Mouse (Mus musculus) cerebellum, adult 11 months (tissue): ENCODE data around the gene Hist1h2ak.
"Not testable (repeated sequence)": the region's sequence is repeated elsewhere in the genome, so short reads cannot be mapped to it uniquely, and the experiment has no call there.

Experiments used
- DNase-seq: peaks from one replicate; pipeline ENCODE4 v3.0.0; 2022

The Hist1h2ak gene

DNA sequence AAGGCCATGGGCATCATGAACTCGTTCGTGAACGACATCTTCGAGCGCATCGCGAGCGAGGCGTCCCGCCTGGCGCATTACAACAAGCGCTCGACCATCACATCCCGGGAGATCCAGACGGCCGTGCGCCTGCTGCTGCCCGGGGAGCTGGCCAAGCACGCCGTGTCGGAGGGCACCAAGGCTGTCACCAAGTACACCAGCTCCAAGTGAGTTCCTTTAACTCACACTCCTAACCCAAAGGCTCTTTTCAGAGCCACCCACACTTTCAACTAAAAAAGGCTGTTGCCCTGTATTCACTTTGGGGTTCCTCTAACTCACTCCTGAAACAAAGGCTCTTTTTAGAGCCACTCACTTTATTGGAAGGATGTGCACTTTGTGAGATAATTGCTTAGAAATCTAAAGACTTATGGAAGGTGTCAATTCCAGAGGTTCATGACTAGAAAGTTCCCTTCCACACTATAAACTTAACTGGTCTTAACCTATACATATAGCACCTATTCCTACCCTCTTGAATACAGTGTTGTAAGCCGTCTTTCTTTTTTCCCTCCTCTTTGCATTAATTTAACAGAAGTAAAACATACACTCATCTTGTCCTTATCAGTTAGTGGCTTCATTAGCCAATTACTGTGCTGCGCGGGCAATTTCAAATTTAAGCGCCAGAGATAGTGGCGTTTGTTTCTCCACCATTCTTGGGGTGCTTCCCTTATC is 821 bp upstream of the Hist1h2ak start:
- DNase-seq = not testable (repeated sequence)

DNA sequence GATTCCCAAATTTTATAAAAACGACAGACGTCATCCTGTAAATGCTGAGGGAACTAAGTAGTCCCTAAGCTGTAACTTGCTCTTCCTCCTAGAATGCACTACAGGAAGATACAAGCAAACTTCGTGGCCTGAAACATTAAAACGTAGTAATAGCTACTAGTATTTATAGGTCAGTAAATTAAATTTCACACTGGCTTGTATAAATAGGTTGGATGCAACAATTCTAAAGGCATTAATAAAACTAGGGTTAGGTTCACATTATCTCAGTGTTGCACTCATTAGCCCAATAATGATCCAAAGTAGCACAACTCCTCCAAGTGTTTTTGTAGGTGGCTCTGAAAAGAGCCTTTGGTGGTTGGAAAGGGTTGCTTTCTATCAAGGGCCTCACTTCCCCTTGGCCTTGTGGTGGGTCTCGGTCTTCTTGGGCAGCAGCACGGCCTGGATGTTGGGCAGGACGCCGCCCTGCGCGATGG is 540 bp downstream of the Hist1h2ak start:
- no peak for DNase-seq

DNA sequence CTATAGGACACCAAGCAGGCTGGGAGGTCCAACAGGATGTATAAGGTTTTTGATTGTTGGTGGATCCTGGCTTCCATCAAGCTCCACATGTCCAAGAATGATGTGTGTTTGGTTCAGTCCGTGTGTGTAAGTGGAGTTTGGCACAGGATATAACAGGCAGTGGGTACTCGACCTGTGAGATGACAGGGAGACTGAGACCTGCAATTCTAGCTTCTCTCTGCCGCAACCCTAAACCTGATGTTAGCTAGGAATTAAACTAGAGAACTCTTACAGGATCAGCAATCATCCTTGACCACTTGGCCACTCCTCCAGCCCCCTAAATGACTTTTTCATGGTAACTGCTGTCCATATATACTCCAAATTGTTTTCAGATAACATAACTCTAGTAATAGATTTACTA is 1.3 kb downstream of the Hist1h2ak start:
- no peak for DNase-seq

DNA sequence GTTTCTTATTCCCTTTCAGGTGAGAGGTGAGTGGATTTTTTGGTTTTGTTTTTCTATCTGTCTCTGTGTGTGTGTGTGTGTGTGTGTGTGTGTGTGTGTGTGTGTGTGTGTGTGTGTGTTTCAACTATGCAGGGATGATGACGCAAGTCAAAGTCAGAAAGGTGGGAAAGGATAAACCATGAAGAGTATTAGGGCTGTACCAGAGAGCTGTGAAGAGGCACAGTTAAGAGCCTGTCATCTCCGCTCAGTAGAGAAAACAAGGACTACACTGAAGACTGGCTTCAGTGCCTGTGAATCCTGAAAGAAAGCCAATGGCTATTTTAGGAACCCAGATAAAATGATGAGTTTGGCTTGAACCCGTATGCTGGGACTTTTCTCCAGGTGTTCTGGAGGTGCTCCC is 1.8 kb downstream of the Hist1h2ak start:
- DNase-seq = no peak

DNA sequence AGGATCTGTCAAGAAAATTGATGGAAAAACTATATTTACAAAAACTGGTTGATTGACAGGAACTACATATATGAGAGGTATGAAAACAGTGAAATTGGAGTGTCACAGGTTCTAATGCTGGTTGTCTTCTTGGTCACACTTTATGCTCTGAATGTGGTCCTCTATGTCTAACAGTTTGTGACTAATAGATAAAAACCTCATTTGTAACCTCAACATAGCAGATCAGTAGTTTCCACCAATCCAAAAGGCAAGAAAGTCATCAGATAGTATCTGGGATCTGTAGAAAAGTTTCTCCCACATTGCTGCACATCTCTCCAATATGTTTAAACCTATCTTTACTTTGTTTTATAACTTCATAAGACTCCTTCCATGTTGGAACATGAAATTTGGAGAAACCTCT is 2.2 kb downstream of the Hist1h2ak start:
- no peak for DNase-seq

DNA sequence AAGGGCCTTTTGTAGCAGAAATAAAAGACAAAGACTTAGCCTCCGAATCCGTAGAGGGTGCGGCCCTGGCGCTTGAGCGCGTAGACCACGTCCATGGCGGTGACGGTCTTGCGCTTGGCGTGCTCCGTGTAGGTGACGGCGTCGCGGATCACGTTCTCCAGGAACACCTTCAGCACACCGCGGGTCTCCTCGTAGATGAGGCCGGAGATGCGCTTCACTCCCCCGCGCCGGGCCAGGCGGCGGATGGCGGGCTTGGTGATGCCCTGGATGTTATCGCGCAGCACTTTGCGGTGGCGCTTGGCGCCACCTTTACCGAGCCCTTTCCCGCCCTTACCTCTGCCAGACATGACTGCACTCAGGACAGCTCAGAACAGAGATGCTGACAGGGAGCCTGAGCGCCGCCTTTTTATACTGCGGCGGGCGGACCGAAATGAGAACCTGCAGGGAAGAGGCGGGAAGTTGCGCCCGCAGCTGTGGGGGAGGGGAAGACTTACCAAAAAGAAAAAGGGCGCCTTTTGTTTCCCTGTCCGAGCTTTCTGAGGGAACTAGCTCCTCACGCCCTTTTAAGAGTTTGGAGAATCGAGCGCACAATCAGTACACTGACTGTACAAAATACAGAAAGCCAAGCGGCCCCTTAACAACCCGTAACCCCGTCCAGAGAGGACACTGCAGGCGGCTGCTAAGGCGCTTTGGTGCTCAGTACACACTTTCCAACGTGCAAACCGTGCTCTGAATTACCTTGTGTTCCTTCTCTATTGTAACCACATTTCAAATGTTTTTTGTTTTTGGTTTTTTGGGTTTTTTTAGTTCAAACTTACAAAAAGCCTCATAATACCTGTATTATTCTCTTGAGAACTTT is 3.2 kb downstream of the Hist1h2ak start, which contains the start of gene Hist1h4k:
Gene Hist1h4k (minus strand): TSS at position 347 of the 859 bp plus-strand sequence.
- peak; percentile 95 for DNase-seq

DNA sequence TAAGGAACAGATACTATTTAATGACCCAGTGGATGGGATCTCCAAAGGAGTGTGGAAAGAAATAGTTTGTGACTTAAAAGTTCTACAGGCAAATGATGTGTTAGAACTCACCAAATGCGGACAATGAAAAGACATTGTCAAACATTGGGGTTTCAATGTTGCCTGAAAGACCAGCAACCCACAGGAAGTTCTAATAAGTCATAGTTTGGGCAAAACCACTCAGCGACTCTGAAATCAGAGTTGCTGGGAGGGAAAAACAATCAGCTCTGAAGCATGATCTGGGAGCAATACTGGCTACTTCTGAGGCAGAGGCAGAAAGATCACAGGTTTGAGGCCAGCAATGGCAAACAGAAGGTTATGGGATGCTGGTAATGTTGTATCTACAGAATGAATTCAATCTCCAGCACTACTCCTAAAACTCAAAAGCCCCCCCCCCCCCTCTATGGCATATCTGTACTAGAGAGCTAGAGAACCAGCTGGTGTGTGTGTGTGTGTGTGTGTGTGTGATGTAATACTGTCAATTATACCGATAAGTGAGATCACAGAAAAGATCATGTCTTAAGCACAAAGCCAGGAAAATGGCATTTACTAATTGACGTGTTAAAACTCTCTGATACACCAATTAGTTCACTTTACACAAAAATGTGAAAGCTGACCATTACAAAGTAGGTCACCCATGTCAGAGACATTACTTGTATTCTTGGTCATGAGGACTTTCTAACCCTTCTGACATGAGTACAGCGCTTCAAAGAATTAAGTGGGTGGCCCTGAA is 4.1 kb downstream of the Hist1h2ak start:
- DNase-seq = no peak

DNA sequence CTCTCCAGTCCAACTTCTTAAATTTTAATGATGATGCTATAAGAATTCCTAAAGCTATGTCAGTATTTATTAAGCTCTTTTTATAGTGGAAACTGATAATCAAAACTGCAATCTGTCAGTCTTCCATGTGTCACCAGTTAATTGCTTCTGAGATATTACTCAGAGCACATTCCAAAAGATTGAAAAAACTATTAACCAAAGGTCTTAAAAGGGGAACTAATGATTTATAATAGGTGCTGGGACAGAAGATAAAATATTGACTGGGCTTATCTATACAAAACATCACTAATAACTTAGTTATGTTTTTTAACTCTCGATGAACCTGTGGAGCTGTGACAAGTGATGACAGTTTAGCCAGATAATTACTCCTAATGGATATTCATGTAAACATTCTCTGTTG is 8.6 kb downstream of the Hist1h2ak start:
- DNase-seq = no peak

DNA sequence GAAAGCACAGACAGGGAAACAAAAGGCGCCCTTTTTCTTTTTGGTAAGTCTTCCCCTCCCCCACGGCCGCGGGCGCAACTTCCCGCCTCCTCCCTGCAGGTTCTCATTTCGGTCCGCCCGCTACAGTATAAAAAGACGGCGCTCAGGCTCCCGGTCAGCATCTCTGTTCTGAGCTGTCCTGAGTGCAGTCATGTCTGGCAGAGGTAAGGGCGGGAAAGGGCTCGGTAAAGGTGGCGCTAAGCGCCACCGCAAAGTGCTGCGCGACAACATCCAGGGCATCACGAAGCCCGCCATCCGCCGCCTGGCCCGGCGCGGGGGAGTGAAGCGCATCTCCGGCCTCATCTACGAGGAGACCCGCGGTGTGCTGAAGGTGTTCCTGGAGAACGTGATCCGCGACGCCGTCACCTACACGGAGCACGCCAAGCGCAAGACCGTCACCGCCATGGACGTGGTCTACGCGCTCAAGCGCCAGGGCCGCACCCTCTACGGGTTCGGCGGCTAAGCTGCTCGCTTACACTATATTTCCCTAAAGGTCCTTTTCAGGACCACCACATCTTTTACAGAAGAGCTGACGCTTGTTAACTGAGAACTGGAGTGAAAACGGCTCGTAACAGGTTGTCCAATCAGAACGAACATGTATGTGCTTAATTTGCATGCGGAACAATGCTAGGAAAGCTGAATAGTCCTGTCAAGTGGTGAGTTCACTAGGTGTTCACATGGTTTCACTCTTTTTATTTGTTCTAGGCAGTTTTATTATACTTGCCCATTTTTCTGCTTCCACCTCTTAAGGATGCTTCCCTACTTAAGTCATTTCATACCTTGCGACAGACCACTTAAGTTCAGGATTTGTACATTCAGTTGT is 18.5 kb downstream of the Hist1h2ak start, which contains the start of gene Hist1h4j:
Gene Hist1h4j (plus strand): TSS at position 159 of the 862 bp plus-strand sequence.
- DNase-seq = peak; percentile 80

DNA sequence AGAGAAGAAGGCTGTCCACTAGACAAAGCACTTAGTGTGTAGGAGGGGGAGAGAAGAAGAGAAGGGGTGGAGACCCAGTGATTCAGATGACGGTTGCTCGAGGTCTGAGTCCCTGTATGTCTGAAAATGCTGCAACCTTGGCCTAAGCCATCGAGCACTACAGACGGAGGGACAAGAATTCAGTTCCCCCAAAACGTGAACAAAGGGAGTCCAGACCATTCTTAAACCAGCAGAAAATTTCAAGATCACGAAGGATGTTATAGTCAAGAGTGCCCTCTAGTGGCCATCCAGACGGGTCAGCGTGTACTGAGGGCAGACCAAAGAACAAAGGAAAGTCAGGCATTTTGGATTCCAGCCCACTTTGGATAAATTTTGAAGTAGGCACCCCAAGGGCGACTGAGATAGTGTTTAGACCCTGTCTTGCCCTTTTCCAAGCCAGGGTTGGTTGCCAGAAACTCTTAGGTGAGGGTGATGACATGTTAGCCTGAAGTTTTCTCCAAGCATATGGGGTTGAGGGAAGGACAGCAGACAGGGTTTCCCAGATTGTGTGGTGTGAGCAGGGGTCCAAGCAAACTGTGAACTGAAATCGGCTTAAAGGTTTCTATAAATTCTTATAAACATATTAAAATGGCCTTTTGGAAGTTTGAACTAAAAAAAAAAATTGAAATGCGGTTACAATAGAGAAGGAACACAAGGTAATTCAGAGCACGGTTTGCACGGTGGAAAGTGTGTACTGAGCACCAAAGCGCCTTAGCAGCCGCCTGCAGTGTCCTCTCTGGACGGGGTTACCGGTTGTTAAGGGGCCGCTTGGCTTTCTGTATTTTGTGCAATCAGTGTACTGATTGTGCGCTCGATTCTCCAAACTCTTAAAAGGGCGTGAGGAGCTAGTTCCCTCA is 19.4 kb downstream of the Hist1h2ak start:
- DNase-seq = peak; percentile 69

DNA sequence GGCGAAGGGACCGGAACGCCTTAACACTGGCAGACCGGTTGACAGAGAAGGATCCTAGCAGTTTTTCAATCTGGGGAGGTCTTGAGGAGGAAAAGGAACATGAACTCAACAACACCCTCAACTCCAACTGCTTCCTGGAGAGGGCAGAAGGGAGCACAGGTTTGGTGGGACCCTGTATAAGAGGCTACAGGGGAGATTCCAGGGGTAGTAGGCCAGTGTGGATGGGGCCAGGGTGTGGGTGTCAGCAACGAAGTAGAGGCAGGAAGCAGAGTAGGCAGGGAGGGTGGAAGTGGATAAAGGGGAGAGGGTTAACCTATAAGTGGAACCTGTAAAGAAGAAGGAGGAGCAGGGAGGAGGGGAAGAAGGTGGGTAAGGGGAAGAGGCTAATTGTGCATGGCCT is 20.2 kb downstream of the Hist1h2ak start:
- no peak for DNase-seq

DNA sequence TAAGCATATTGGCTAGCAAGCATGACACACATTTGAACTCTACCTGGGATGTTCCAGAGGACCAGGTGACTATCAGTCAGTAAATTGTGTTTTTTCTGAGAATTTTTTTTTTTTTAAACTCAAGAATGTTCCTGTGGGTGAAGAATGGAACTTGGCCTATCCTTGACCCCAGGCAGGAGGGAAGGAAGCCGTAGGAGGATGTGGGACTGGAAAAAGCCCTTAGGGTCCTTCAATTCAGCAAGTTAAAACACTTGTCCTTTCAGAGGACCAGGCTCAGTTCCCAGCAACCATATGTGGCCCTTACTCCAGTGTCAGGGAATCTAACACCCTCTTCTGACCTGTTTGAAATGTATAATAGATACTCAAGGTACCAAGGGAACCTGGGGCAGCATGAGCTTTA is 24.1 kb downstream of the Hist1h2ak start:
- DNase-seq = no peak

DNA sequence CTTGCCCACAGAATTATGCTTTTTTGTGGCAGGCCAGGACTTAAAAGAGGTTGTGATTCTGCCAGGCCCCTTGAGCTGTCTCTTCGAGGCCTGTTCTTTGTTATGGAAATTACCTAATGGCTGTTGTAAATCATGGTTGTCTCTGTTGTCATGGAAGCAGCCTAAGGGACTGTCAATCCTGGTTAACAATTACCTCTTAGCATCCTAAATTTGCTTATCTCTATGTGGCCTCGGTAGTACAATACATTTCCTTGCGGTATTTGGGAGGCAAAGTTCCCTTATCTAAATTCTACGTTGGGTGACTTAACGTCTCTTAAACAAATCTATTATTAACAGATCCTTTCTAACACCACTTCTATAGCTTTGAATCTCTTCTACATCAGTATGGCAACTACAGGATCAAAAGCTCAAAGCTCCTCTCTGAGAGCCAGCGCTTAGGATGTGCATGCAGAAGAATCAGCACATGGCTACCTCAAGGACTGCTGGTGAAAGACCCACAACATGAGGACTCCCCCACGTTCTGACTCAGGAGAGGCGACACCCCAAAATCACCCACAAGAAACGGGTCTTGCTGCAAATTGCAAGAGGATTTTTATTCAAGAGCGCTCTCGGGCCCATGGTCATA is 25.6 kb downstream of the Hist1h2ak start:
- DNase-seq = no peak

DNA sequence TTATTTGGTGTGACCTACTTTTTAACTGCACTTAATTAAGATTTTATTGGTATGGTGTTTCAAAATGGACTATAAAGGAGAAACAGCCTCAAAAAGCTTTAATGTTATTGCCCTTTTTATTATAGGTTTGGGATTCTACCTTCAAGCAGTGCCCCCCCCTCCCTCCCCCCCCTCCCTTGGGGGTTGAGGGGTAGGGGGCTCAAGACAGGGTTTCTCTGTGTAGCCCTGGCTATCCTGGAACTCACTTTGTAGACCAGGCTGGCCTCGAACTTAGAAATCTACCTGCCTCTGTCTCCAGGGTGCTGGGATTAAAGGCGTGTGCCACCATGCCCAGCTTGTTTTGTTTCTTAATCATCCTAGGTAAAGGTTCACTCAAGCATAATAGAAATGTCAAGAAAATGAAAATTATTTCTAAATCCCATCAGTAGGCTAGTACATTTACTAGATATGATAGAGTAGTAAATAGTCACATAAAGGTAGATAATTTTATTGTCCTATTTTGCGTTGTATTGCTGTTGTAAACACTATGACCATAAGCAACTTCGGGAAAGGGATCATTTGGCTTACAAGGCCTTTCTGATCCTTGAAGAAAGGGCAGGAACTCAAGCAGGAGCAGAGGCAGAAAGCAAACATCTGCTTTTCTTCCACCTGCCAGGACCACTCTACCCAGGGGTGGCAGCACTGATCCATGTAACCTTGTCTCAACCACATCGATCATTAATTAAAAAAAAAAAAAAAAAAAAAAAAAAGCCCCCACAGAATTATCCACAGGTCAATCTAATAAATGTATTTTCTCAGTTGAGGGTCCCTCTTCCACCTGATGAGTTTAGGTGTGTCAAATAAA is 30.4 kb downstream of the Hist1h2ak start:
- DNase-seq = no peak

DNA sequence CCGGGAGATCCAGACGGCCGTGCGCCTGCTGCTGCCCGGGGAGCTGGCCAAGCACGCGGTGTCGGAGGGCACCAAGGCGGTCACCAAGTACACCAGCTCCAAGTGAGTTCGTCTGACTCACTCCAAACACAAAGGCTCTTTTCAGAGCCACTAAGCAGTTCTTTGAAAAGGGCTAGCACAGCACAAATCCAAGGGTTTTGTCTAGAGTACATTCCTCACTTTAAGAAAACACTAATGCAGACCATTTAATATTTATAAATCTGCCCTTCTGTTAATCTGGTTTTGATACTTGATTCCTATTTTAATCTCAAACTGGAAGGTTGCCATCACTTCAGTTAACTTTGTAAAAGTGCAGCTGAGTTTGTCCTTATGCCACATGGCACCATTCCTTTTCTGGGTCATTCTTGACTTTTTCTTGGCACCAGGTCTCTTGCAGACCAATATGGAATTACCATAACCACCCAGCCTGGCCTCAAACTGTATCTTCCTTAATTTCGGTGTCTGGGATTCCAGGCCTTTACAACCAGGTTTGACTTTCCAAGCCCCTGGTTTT is 31.2 kb downstream of the Hist1h2ak start:
- DNase-seq = no peak

DNA sequence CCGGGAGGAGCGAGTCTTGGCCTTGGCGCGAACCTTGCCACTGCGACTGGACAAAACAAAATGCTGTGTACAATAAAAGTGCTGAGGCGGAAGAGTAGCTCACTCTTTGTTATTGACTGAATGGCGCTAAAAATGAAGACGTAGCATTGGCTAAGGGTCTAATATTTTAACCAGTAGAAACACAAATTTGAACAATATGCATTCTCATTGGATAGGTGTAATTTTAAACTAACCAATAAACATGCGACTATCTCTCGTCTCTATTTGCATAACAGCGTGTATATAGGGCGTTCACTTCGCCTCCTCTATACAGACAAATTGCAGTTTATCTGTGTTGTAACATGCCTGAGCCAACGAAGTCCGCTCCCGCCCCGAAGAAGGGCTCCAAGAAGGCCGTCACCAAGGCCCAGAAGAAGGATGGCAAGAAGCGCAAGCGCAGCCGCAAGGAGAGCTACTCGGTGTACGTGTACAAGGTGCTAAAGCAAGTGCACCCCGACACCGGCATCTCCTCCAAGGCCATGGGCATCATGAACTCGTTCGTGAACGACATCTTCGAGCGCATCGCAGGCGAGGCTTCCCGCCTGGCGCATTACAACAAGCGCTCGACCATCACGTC is 31.8 kb downstream of the Hist1h2ak start, which contains the start of gene Hist1h2bm:
Gene Hist1h2bm (plus strand): TSS at position 288 of the 616 bp plus-strand sequence.
- DNase-seq = peak; percentile 53

DNA sequence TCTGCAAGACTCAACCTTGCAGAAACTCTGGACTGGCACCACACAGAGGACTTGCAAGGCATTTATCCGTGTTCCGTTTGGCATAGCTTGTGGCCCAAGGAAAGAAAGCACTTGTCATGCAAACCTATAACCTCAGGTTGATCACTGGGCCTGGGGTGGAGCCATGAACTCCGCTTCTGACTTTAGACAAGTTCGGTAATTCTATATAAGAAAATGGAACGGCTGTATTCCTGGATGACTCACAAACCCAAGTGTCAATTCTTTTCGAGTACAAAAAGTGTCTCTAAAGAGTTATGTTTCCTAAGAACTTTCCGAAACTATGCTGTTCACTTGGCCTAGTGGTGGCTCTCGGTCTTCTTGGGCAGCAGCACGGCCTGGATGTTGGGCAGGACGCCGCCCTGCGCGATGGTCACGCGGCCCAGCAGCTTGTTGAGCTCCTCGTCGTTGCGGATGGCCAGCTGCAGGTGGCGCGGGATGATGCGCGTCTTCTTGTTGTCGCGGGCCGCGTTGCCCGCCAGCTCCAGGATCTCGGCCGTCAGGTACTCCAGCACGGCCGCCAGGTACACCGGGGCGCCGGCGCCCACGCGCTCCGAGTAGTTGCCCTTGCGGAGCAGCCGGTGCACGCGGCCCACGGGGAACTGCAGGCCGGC is 32.4 kb downstream of the Hist1h2ak start:
- not testable (repeated sequence) for DNase-seq
